ENCODE assay signal across 23 mouse cellular contexts in the genomic region with DNA sequence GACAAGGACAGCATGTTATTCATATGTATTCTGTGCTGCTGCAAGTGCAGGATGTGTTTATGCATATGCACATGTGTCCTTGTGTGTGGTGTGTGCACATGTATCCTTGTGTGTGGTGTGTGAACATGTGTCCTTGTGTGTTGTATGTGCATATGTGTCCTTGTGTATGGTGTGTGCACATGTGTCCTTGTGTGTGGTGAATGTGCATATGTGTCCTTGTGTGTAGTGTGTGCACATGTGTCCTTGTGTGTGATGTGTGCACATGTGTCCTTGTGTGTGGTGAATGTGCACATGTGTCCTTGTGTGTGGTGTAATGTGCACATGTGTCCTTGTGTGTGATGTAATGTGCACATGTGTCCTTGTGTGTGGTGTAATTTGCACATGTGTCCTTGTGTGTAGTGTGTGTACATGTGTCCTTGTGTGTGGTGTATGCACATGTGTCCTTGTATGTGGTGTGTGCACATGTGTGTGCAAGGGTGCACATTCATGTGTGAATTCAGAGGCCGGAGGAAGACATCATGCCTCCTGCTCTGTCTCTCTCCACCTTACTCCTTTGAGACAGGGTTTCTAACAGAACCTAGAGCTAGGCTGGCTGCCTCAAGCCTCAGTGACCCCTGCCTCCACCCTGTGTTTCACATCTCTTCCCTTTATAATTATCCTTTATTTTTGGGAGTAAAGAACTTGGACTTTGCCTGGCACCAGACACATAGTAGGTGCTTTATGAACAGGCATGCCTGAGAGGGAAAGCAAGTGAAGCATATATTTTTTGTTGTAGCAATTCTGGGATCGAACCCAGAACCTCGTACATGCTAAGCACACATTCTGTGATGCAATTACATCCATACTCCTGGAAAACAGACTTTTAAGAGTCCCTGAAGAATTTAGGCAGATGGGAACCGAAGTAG.
A peak's percentile ranks its signal among the peaks of the same experiment; 100 is the strongest.
DNase-seq lines count a peak whose midpoint lies in the region; ATAC-seq and TF ChIP-seq lines count a peak whose summit lies in the region.
"Had no signal": no experiment of that assay in that cellular context is flagged by ENCODE, and none has a peak within 500 bp of the region (broad histone marks: within the 10 kb centered on the region; RNA-seq: fewer than 3 reads in every experiment).

No protein-coding gene starts in this region.

- H3K4me1 ChIP-seq in cerebellum, adult 2 months (ENCODE audit: control insufficient read depth, insufficient read depth, low read length): no peaks in the 10 kb centered on the region
- H3K4me1 ChIP-seq in megakaryocyte, embryonic 14.5 days: peaks cover 46% of the 10 kb centered on the region
- H3K4me1 ChIP-seq: embryonic facial prominence, embryonic 12.5 days; forebrain, embryonic 10.5 days; forebrain, embryonic 13.5 days had no signal

- no peak overlapping the region for H3K27ac ChIP-seq in cerebellum, adult 2 months (ENCODE audit: insufficient read depth, low read length)
- H3K27ac ChIP-seq: embryonic facial prominence, embryonic 10.5 days; embryonic facial prominence, embryonic 12.5 days; forebrain, embryonic 10.5 days; forebrain, embryonic 13.5 days; forebrain, embryonic 15.5 days had no signal

- intact Hi-C loops in heart, postnatal 10 days (cut with DNase I): no loop called here
- intact Hi-C loops in left cerebral cortex, postnatal 36 days (cut with DNase I): no loop called here

- DNase-seq in cerebellum, adult 2 months: no peak
- DNase-seq in cerebellum, postnatal 14 days: no peak
- peak; percentile 69 for DNase-seq in heart, adult 11 months
- no peak for DNase-seq in heart, postnatal 10 days
- no peak for DNase-seq in left cerebral cortex, postnatal 36 days (ENCODE audit: low spot score in 2 of 2)
- DNase-seq: adrenal gland, adult 2 months; adrenal gland, postnatal 10 days; adrenal gland, postnatal 25 days; B cell, adult 2 months; cerebellum, adult 11-12 months; cerebellum, adult 8-10 months; cerebellum, adult 9-11 months; cerebellum, postnatal 25 days had no signal

- H3K9me3 ChIP-seq in megakaryocyte, embryonic 14.5 days: peaks cover 20% of the 10 kb centered on the region
- H3K9me3 ChIP-seq: forebrain, embryonic 15.5 days had no signal

- no peaks in the 10 kb centered on the region for H3K27me3 ChIP-seq in cerebellum, adult 2 months (ENCODE audit: control insufficient read depth, insufficient read depth, low read length)
- H3K27me3 ChIP-seq in megakaryocyte, embryonic 14.5 days (replicated peaks): no peaks in the 10 kb centered on the region
- H3K27me3 ChIP-seq: CH12.LX; embryonic facial prominence, embryonic 12.5 days; forebrain, embryonic 13.5 days; forebrain, embryonic 15.5 days had no signal

- no peak overlapping the region for H3K4me3 ChIP-seq in cerebellum, adult 2 months (replicated peaks; ENCODE audit: insufficient read depth, low read depth, low read length)
- peak overlapping the region; percentile 74 for H3K4me3 ChIP-seq in megakaryocyte, embryonic 14.5 days (replicated peaks)
- H3K4me3 ChIP-seq: embryonic facial prominence, embryonic 10.5 days; embryonic facial prominence, embryonic 12.5 days; forebrain, embryonic 10.5 days; forebrain, embryonic 13.5 days; forebrain, embryonic 15.5 days had no signal

- WGBS in cerebellum, adult 2 months: 92% methylated on average over 4 of the region's 4 CpGs

- TF ChIP-seq POLR2A in cerebellum, adult 2 months (IDR thresholded peaks at IDR 0.05; ENCODE audit: borderline replicate concordance, insufficient read depth, low read length): no peak

- 0 out of 2 replicates have a peak, but pooled peaks have one; percentile 1 for TF ChIP-seq CTCF in cerebellum, adult 2 months (IDR thresholded peaks at IDR 0.05; ENCODE audit: borderline replicate concordance, insufficient read depth, low read depth, low read length)

- ATAC-seq in megakaryocyte, adult 5-6 weeks (ENCODE audit: poor library complexity, severe bottlenecking): no peak
- ATAC-seq: CD4-positive, CD25-positive, alpha-beta regulatory T cell, adult 4 months; forebrain, embryonic 13.5 days; forebrain, embryonic 15.5 days had no signal

- peaks cover 38% of the 10 kb centered on the region for H3K36me3 ChIP-seq in megakaryocyte, embryonic 14.5 days (replicated peaks; ENCODE audit: low read length)
- H3K36me3 ChIP-seq: embryonic facial prominence, embryonic 10.5 days; embryonic facial prominence, embryonic 12.5 days; forebrain, embryonic 10.5 days; forebrain, embryonic 15.5 days; G1E had no signal
